Mouse (Mus musculus): ENCODE measurements around the gene Copz2. TPM values are rescaled to one million over a fixed set of nuclear protein-coding genes. Genes with fewer than 3 reads are reported as not detected.

Copz2 gene
- polyA plus RNA-seq, 1 experiment = 120 TPM

DNA sequence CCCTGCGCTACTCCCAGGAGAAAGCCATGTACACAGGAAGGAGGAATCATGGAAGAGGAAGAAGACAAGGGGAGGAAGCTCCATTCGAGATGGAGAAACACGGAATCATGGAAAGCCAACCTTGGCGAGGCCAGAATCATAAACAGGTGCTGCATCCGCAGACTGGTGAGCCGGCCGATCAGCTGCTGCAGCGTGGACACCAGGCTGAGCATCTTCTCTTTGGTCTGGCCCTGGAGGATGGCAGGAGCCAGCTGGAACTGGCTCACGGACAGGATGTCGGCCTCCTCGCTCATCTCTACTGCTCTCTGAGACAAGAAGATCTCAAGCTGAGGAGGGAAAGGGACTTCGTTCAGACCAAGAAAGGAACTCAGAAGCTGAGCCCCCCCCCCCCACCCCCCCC, 58.9 kb downstream of the Copz2 start:
- H3K4me3 ChIP-seq = no peak overlapping the region
- H3K36me3 ChIP-seq (ENCODE audit: control insufficient read depth, insufficient read depth) = no peaks in the 10 kb centered on the region
- no peak overlapping the region for H3K4me2 ChIP-seq (ENCODE audit: low read depth)
- H3K27me3 ChIP-seq (ENCODE audit: control insufficient read depth, insufficient read depth, insufficient read length) = no peaks in the 10 kb centered on the region
- TF ChIP-seq MAX (IDR thresholded peaks at IDR 0.05; ENCODE audit: low read depth) = no peak
- peak in 1 of 3 experiments; percentile 9 for TF ChIP-seq MYOD1 (IDR thresholded peaks at IDR 0.05; ENCODE audit: control insufficient read depth in 1 of 3, insufficient read length in 2 of 3, low read depth in 2 of 3)
- no peak for TF ChIP-seq POLR2AphosphoS2 (IDR thresholded peaks at IDR 0.05; ENCODE audit: insufficient read length, low read depth)
- H3ac ChIP-seq (ENCODE audit: control insufficient read depth, insufficient read length) = no peak overlapping the region
- H3K79me2 ChIP-seq (ENCODE audit: control insufficient read depth, insufficient read depth) = no peaks in the 10 kb centered on the region

DNA sequence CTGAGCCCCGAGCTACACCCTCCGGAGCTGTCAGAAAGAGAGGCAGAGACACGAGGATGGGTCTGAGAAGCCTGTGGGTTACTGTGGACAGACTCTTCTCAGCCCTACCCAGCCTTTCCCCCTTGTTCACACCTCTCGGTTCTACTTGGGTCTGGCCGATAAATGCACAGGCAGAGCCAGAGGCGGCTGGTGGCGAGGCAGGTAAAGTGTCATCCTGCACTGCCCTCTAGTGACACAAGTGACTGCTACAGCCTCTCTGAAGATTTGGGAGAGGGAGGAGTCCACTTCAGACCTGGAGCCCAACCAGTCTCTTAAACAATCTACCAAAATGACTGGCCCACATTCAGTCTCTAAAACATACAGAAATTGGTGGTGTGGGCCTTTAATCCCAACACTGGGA, 60.3 kb downstream of the Copz2 start:
- TF ChIP-seq REST (IDR thresholded peaks at IDR 0.05; ENCODE audit: insufficient read depth, insufficient read length) = no peak
- TF ChIP-seq MAX (IDR thresholded peaks at IDR 0.05; ENCODE audit: low read depth) = no peak
- TF ChIP-seq MYOD1 (IDR thresholded peaks at IDR 0.05; ENCODE audit: control insufficient read depth in 1 of 3, insufficient read length in 2 of 3, low read depth in 2 of 3) = no peak
- TF ChIP-seq E2F4 (IDR thresholded peaks at IDR 0.05; ENCODE audit: insufficient read depth) = no peak
- no peak for TF ChIP-seq TCF3 (IDR thresholded peaks at IDR 0.05; ENCODE audit: insufficient read length, low read depth)
- TF ChIP-seq CEBPB (IDR thresholded peaks at IDR 0.05; ENCODE audit: insufficient read depth, poor library complexity, severe bottlenecking) = no peak
- TF ChIP-seq TCF12 (IDR thresholded peaks at IDR 0.05; ENCODE audit: insufficient read depth, poor library complexity, severe bottlenecking) = no peak
- TF ChIP-seq MYOG (IDR thresholded peaks at IDR 0.05; ENCODE audit: control insufficient read depth in 1 of 3, insufficient read depth in 1 of 3, insufficient read length in 2 of 3, low read depth in 2 of 3) = no peak
- no peak for TF ChIP-seq POLR2AphosphoS2 (IDR thresholded peaks at IDR 0.05; ENCODE audit: insufficient read length, low read depth)
- no peak for TF ChIP-seq SRF (IDR thresholded peaks at IDR 0.05; ENCODE audit: control insufficient read depth, insufficient read length, low read depth)
- TF ChIP-seq POLR2A (IDR thresholded peaks at IDR 0.05; ENCODE audit: insufficient read length, low read depth) = no peak
- TF ChIP-seq USF1 (IDR thresholded peaks at IDR 0.05; ENCODE audit: low read depth) = no peak
- H3K27me3 ChIP-seq (ENCODE audit: control insufficient read depth, insufficient read depth, insufficient read length) = no peaks in the 10 kb centered on the region
- no peak overlapping the region for H3K4me3 ChIP-seq
- H3K4me2 ChIP-seq (ENCODE audit: low read depth) = no peak overlapping the region
- H3K36me3 ChIP-seq (ENCODE audit: control insufficient read depth, insufficient read depth) = no peaks in the 10 kb centered on the region
- H3ac ChIP-seq (ENCODE audit: control insufficient read depth, insufficient read length) = no peak overlapping the region
- no peaks in the 10 kb centered on the region for H3K79me2 ChIP-seq (ENCODE audit: control insufficient read depth, insufficient read depth)

Other genes with a start within 250 kb of the Copz2 start
- 18.4 TPM for gene Snx11, start 72.3 kb upstream of the Copz2 start, polyA plus RNA-seq (2012; fragmentation: generic; extraction: Trizol)
- gene Cbx1, start 60.7 kb upstream of the Copz2 start, polyA plus RNA-seq (2012; fragmentation: generic; extraction: Trizol) = 34.6 TPM
- gene Nfe2l1, start 19.9 kb upstream of the Copz2 start, polyA plus RNA-seq (2012; fragmentation: generic; extraction: Trizol) = 518 TPM
- gene Cdk5rap3, start 66.6 kb downstream of the Copz2 start, polyA plus RNA-seq (2012; fragmentation: generic; extraction: Trizol) = 65.8 TPM
- 0.07 TPM for gene Prr15l, start 78.2 kb downstream of the Copz2 start, polyA plus RNA-seq (2012; fragmentation: generic; extraction: Trizol)
- gene Pnpo, start 94.1 kb downstream of the Copz2 start, polyA plus RNA-seq (2012; fragmentation: generic; extraction: Trizol) = 7.5 TPM
- gene Sp2, start 133.1 kb downstream of the Copz2 start, polyA plus RNA-seq (2012; fragmentation: generic; extraction: Trizol) = 11.5 TPM
- 6.0 TPM for gene Sp6, start 163.5 kb downstream of the Copz2 start, polyA plus RNA-seq (2012; fragmentation: generic; extraction: Trizol)
- gene Scrn2, start 180.1 kb downstream of the Copz2 start, polyA plus RNA-seq (2012; fragmentation: generic; extraction: Trizol) = 22.4 TPM
- 1.4 TPM for gene Lrrc46, start 191.5 kb downstream of the Copz2 start, polyA plus RNA-seq (2012; fragmentation: generic; extraction: Trizol)
- gene Mrpl10, start 191.7 kb downstream of the Copz2 start, polyA plus RNA-seq (2012; fragmentation: generic; extraction: Trizol) = 66.0 TPM
- gene Osbpl7, start 200.8 kb downstream of the Copz2 start, polyA plus RNA-seq (2012; fragmentation: generic; extraction: Trizol) = 1.4 TPM